Mouse (Mus musculus) layer of hippocampus, postnatal 25 days (tissue): ENCODE measurements at regions not wholly inside any gene's neighbourhood (a gene's known extent, or its start where the extent isn't known, plus 50 kb on each side); places are given as distances from the start of the nearest gene placed in this dataset.

Experiments used
- DNase-seq, 2 experiments: peaks; one replicate each; pipeline ENCODE4 v3.0.0; 2022; ENCODE audit warnings: mixed read lengths in 2 of 2, low spot score in 1 of 2; ENCODE audit errors: extremely low spot score in 1 of 2

DNA sequence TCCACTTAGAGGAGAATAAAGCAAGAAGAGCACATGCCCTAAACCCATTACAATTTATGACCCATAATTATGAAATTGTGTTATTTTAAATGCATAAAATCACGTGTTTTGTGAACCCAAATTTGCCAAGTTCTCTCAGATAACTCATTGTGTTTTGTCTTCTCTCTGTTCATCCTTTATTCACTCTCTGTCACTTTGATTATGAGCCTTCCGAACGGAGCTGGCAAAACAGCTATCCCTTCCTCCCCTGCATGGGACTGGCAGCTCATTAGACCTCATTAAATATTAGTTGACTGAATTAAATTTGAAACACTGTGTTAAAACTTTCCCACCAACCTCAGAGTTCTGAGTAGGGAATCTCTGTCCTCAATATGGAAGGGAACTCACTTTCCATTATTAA lies 587.2 kb downstream of the Tmem132b start:
- DNase-seq, result no peak

DNA sequence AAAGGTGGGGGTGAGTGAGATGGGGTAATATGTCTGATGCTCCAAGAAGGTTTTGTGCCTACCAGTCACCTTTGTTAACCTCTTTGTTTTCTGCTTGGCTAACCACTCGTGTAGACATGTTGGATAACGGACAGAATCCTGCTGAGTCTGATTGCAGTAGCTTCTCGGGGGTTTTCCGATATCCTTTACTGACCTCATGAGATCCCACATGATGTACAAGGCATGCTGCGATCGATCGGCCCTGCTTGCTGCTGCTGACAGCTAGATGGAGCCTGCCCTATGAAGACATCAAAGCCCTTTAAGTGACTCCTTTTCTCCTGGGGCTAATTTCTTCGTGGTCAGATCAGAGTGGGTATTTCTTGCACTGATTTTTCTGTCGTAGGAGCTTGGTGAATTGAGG lies 591.6 kb downstream of the Tmem132b start:
- no peak for DNase-seq

DNA sequence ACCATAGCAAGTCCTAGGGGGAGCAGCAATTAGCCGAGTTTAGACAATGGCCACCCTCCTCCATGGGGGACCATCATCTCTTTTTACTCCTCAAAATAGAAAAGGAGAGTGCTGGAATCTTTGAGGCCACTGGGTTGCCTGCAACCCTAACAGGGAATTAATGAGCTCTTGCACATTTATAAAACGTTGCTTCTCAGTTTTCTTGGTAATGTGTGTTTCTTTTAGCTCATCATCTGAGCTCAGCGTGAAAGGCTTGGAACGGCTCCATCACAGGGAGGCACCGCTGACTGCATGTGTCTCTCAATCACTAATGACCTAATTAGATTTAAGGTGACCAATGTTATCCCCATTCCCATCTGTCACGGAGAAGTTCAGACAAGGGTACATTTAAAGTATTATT lies 595.9 kb downstream of the Tmem132b start:
- DNase-seq, result no peak

DNA sequence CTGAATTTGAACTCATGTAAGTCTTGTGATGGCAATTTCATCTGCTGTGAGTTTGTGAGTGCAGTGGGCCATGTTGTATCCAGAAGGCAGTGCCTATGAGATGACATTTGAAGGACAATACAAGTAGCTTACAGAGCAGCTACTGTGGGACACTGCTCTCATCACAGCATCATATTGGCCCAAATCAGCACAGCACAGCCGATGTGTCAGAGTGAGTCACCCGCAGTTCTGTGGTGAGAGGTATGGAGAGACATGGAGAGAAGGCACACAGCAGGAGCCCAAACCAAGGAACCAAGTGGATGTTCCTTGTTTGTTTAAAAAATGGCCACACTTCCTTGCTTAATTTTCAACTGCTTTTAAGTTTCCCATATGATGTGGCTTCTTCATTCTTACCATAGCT lies 617.3 kb downstream of the Tmem132b start:
- no peak for DNase-seq

DNA sequence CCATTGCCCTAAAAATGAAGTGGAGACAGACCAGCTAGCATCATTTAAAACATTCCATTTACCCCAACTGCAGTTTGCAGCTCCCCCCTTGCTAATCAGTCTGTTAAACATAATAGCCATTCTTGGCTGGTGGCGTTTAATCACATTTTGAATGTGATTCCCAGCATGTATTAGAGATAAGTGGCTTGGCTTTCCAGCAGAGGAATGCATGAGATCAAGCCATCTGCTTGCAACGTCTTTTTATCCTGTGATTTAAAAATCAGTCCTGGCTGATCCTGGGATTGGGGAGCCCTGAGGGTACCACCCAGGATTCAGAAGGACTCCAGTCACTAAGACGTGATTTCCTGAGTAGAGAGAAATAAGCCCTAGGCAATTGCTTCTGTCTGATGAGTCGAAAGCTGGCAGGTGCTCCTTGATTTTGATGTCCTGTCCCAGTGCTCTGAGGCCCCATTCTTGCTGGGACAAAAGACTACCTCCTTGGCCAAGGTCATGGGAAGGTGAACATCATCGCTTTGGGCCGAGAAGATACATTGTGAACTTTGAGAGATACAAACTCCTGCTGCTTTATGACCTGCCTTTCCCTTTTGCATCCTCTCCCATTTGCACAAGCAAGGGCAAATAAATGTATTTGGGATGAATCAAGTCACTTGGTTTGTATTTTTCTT lies 623.8 kb downstream of the Tmem132b start:
- no peak for DNase-seq

DNA sequence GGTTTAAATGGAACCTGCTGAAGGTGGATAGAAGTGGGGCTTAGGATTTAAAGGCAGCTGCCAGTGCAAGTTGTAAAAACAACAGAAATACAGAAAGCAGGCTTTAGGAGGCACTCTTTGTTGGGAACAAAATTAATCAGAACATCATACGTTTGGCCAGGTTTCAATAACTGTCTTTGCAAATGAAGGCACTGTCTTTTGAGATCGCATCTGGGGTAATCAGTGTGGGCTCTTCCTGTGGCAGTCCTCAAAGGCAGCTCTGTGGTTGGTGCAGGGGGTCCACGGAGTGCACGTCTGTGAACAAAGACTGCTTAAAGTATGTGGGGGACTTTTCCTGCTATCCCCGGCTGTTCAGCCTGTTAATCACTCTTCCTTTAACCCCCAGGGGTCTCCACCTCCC lies 654.5 kb downstream of the Tmem132b start:
- no peak for DNase-seq

DNA sequence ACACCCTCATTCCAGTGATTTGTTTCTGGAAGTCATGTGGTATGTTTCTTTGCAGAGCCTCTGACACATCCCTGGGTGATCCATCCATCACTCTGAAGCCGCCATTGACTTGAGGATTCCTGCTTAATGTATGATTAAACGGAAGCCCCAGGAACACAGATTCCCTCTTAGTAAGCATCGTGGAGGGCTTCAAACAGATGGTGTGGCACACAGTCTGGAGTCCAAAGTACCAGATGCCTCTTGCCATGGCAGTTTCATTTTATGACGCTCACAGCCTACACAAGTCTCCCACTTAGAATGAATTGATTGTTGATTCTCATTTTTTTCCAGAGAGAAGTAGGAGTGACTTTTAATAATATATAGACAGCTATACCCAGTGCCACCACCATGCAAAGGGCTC lies 668.3 kb downstream of the Tmem132b start:
- no peak for DNase-seq

DNA sequence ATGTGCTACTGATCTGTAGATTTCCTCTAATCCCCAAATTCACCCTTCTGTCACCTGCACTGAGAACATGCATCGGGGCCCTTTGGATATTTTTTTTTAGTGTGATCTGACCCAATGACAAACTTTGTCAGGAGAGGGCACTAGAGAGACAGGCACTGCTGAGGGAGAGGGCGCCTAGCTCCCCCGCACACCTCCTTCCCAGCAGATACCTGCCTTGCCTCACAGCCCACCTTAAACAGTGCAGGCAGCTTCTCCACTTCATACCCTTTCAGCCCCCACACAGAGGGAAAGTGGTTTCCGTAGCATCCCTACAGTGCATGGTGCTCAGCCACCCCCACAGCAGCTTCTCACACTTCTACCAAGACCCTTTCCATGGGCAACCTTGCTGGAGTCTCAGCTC lies 670.0 kb downstream of the Tmem132b start:
- no peak for DNase-seq

DNA sequence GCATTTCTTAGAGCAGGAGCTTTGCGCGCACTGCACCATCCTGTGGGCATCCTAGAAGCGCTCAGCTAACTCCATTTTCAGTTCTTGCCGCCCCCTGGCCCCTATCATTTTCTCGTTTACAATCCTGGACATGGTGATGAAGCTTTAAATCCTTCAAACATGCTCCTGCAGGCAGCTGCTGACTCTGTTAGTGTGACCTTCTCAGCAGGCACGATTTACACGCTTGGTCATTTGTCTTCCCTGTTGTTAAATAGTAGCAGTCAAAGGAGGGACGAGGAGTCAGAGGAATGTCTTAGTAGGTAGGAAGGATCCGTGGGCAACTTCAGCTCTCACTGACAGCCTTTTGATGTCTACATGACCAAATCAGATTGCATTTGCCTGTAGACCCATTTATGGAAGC lies 670.4 kb downstream of the Tmem132b start:
- no peak for DNase-seq

DNA sequence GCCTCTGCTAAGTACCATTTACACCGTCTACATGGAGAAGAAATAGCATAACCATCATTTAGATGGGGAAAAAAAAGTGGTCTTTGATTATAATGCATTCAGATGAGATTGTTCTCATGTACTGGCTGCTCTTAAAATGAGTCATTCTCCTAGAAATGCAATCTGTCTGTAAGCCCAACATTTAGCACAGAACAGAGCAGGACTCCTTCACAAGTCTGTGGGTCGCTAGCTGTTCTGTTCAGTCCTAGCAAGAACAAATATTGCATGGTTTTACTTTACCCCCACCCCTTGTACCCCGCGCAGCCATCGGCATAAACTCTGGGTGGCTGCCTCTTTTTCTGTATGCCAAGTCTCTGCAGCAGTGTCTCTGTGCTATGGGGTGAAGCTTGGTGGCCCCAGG lies 685.4 kb downstream of the Tmem132b start:
- DNase-seq, result no peak

DNA sequence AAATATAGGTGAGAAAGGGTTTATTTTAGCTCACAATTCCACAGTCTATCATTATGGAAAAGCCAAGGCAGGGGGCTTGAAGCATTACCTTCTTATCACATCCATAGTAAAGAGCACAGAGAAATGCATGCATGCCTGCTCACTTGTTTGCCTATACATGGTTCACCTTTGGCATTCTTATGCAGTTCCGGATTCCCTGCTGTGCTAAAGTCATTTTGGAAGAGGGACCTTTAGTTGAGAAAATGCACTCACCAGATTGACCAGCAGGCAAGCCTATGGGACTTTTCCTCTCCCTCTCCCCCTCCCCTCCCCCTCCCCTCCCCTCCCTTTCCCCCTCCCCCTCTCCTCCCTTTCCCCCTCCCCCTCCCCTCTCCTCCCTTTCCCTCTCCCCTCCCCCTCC lies 686.2 kb downstream of the Tmem132b start:
- DNase-seq, result no peak

DNA sequence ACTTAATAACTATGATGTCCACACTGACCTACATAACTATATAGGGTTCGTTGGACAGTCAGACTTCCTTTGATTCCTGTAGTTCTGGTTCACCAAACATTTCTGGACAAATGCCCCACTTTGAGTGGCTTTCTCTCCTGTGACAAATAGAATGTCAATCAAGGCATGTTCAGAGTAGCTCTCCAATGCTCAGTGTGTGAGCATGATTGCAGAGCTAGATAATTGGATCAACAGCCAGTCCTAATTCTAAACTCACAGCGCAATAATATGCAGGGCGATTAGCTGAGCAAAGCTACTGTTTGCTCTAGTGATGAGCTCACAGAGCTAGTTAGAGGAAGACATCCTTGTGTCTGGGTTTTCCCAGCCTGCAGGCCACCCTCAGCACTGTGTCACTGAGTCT lies 692.1 kb downstream of the Tmem132b start:
- no peak for DNase-seq

DNA sequence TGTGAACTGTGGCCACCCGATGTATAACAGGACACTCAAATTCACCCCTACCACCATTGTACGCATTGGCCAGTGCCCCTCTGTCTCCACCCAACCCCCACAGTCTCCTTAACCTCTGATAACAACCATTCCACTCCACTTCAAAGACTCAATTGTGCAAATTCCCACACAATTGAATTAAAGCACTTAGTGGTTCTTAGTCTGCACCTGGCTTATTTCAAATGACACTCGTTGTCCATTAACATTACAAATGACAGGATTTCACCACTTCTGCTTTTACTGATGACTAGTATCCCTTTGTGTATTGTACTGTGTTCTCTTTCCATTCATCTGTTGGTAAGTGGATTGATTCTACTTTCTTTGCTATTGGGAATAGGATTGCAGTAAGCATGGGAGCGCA lies 699.2 kb downstream of the Tmem132b start:
- no peak for DNase-seq

DNA sequence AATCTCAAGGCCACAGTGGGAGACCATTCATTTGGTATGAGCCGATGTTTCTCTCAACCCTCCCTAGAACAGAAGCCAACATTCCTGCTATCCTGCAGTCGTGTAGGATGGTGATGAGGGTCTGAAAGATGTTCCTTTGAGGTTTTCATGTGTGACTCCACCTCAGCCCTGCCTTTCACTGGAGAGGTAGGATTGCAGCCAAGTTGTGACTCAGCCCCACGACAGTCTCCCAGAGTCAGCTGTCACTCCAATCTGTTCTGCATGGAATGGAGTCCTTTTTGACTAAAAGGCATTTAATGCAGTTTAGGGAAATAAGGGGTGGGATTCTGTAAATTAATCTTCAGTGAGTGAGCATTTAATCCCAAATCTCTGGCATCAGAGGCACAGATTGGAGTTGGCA lies 706.5 kb downstream of the Tmem132b start:
- DNase-seq, result peak; percentile 19 to 38

DNA sequence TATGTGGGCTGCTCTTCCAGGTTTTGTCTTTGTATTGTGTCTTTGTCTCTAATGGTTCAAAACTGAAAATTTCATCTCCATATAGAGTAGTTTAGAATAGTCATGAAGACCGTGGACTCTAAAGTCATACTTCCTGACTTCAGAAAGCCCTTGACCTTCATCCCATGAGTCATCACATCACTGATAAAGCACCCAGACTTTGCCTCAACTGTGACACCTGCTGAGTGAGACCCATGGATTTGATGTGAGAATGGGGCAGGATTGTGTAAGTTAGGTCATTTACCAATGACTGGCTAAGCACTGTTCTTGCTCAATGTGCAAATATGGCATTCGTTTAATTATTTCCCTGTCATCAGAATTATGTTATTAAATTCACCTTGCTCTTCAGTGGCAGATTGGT lies 714.2 kb downstream of the Tmem132b start:
- no peak for DNase-seq

DNA sequence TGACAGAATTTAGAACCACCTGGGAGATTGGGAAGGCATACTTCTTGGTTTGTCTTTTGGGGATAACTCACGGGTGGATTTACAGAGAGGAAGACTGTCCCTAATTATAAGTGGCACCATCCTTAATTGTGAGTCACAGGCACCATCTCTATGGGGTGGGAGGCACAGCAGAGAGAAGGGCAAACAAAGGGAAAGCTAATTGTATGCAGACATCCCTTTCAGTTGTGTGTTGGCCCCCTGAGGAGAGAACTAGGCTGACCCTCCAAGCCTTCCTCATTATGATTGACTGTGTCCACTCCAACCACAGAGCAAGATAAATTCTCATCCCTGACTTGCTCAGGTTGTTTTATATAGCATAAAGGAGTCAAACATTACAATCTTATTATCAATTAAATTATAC lies 718.8 kb downstream of the Tmem132b start:
- DNase-seq, result no peak

DNA sequence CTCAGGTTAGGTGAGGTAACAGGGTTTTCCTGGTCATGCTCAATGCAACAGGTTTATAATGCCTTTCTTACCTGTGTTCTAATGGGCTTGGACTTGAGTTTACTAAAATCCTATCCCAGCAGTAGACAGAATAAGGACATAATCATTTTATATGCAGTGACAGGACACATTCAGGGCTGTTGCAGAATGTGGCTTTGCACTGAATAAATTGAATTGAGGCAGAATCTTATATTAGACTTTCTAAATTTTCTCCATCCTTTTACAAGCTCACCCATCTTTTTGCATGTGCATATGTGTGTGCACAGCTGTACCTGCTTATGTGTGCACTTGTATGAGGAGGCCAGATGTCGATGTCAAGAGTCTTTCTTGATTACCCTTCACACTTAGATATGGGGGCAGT lies 723.1 kb downstream of the Tmem132b start:
- DNase-seq, result no peak

DNA sequence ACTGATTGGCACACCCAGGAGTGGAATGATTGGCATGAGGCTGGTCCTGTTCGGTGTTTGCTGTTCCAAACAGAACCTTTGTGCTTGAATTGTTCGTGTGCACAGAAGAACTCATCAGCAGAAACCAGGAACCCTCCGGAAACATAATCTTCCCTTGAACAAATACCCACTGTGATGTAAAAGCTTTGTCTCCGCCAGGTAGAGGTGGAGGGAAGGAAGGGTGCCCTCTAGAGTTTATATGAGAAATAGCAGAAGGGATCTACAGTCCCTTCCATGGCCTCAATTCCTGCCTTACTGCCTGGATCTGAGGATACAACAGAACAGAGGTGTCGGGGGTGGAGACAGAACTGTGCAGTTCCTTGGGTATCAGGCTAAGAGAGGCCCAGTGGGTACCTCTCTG lies 726.3 kb downstream of the Tmem132b start:
- DNase-seq, result no peak

DNA sequence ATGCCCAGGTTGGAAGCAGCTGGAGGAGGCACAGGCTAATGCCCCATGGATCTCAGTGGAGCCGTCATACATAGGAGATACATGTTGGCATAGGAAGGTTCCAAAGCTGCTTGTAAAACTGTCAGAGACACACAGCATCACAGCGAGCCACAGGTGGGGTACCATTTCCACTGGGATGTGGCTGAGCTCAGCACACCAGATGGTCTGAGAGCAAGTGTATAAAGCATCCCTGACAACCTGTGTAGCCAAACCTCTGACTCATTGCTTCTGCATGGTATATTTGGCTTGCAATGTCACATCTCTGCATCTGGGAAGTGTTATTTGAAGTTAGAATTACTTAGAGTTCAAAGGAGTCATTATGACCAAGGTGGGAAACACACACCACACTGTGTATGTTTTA lies 734.9 kb downstream of the Tmem132b start:
- no peak for DNase-seq

DNA sequence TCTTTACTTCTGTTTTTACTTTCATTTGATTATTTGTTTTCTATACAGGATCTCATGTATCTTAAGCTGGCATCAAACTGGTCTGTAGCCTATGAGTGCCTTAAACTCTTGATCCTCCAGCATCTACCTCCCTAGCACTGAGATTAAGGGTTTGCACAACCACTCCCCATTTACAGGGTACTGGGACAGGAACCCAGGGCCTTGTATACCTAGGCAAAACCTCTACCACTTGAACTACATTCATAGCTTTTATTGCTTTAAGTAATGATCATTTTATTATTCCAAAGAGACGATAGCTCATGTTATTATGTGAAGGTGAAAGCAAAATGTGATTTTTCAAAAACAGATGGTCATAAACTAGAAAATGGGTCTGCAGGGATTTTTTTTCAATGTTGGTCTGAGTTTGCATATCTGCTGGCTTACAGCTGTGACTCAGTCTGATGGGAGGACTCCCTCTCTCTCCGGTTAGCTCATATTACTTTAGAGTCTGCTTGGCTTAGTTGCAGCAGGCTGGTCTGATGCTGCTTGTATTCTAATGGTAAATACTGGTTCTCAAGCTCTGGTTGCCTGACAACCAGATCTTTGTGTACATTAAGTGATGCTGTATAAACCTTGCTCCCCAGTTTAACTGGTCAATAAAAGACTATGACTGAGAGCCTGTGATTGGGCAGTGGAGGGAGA lies 735.5 kb downstream of the Tmem132b start:
- no peak for DNase-seq

DNA sequence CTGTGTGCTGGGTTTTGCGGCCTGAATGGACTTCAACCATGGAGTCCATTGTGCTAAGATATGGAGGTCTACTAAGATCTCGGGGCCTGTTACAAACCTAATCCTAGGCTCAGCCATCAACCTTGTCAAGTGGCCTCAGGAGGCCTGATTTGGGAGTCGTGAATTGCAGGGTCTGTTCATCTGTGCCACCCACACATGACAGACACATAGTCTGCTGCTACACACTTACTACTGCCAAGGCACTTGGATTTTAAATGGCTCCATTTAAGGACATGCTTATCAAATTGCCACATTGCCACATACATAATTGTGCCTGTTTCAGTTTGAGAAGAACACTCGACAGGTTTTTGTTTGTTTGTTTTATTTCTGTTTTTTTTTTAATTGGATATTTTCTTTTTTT lies 737.0 kb downstream of the Tmem132b start:
- no peak for DNase-seq

DNA sequence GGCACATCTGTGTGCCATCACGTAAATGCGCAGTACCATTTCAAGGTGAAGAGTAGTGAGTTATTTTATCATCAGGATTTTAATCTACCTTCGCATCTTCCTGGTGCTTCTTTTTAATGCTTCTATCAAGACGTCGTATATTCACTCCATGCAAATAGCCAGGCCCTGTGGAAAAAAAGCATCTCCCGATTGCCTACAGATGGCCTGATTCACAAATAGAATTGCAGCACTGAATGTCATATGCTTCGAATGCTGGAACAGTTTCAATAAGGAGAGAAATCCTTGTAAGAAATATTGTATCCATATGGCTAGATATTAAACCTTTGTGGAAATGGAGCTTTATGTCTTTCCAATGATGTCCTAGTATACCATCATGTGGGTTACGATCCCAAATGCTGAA lies 742.7 kb downstream of the Tmem132b start:
- no peak for DNase-seq
